Mouse (Mus musculus): ENCODE measurements at regions not wholly inside any gene's neighbourhood (a gene's known extent, or its start where the extent isn't known, plus 50 kb on each side); places are given as distances from the start of the nearest gene placed in this dataset.

DNA sequence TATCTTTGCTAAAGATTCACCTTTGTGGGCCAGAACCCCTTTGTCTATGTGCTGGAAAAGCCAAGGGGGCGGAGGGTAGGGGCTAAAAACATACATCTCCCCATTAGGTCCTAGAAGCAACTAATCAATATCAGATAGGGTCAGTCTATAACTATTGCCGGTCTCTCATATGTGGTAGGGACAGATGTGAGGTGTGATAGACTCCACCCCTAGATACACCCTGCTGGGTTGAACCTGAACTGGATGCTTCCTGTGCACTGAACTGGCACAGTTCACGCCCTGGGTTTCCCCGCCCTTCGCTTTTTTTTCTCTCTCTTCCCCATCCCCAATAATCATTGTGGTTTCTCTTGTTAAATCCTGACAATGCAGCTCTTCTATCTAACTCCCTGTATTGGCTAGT is 270.3 kb upstream of the Gpc5 start:
- TF ChIP-seq HCFC1 (IDR thresholded peaks at IDR 0.05; ENCODE audit: low read depth, low read length), result no peak
- 0 out of 2 replicates have a peak, but pooled peaks have one; percentile 13 for TF ChIP-seq ELF1 (IDR thresholded peaks at IDR 0.05; ENCODE audit: low read depth, low read length)
- no peak for TF ChIP-seq MAFK (IDR thresholded peaks at IDR 0.05; ENCODE audit: borderline replicate concordance, low read depth, low read length)
- no peak for TF ChIP-seq UBTF (IDR thresholded peaks at IDR 0.05; ENCODE audit: borderline replicate concordance, insufficient read depth, low read depth, low read length)
- 0 out of 4 replicates have a peak, but pooled peaks of 1 of the 2 experiments have one; percentile 9 for TF ChIP-seq USF2 (IDR thresholded peaks at IDR 0.05; ENCODE audit: borderline replicate concordance in 1 of 2, insufficient read depth in 1 of 2, low read depth in 1 of 2, low read length in 2 of 2)
- no peak for TF ChIP-seq ZC3H11A (IDR thresholded peaks at IDR 0.05; ENCODE audit: low read depth, low read length)
- no peak for TF ChIP-seq MEF2A (IDR thresholded peaks at IDR 0.05; ENCODE audit: extremely low read depth, insufficient replicate concordance, low read depth, low read length, poor library complexity, severe bottlenecking)
- TF ChIP-seq EP300 (IDR thresholded peaks at IDR 0.05; ENCODE audit: low read depth in 1 of 2, low read length in 2 of 2), result 0 out of 4 replicates have a peak, but pooled peaks of 1 of the 2 experiments have one; percentile 3
- no peak for TF ChIP-seq MYC (IDR thresholded peaks at IDR 0.05; ENCODE audit: low read depth, low read length)
- TF ChIP-seq POLR2AphosphoS2 (IDR thresholded peaks at IDR 0.05; ENCODE audit: low read length), result no peak
- TF ChIP-seq TCF12 (IDR thresholded peaks at IDR 0.05; ENCODE audit: low read depth, low read length), result peak; percentile 16
- no peak for TF ChIP-seq NELFE (IDR thresholded peaks at IDR 0.05; ENCODE audit: low read depth, low read length)
- TF ChIP-seq KAT2A (conservative IDR thresholded peaks at IDR 0.05; ENCODE audit: low read depth, low read length), result peak; percentile 41; the same call in 1 of the 2 replicates
- TF ChIP-seq POLR2A (IDR thresholded peaks at IDR 0.05; ENCODE audit: control insufficient read depth in 1 of 2, insufficient read depth in 1 of 2, low read depth in 1 of 2, low read length in 2 of 2, poor library complexity in 1 of 2), result no peak
- TF ChIP-seq ZNF384 (IDR thresholded peaks at IDR 0.05; ENCODE audit: low read depth, low read length), result no peak
- TF ChIP-seq MYB (IDR thresholded peaks at IDR 0.05; ENCODE audit: low read depth, low read length), result no peak
- no peak for TF ChIP-seq TBP (IDR thresholded peaks at IDR 0.05; ENCODE audit: low read depth, low read length)
- TF ChIP-seq GATA1 (IDR thresholded peaks at IDR 0.05; ENCODE audit: low read depth, low read length), result no peak
- no peak for TF ChIP-seq TAL1 (IDR thresholded peaks at IDR 0.05; ENCODE audit: low read length)
- no peak for TF ChIP-seq MXI1 (IDR thresholded peaks at IDR 0.05; ENCODE audit: low read depth, low read length)
- no peak for TF ChIP-seq JUND (IDR thresholded peaks at IDR 0.05; ENCODE audit: low read depth, low read length)
- no peak for TF ChIP-seq RAD21 (IDR thresholded peaks at IDR 0.05; ENCODE audit: low read depth, low read length)
- TF ChIP-seq ZMIZ1 (IDR thresholded peaks at IDR 0.05; ENCODE audit: low read depth, low read length), result no peak
- no peak for TF ChIP-seq GABPA (IDR thresholded peaks at IDR 0.05; ENCODE audit: low read depth, low read length)
- TF ChIP-seq SIN3A (IDR thresholded peaks at IDR 0.05; ENCODE audit: low read length), result peak; percentile 7; the same call in 1 of the 2 replicates
- TF ChIP-seq CHD2 (IDR thresholded peaks at IDR 0.05; ENCODE audit: low read length), result no peak
- TF ChIP-seq BHLHE40 (IDR thresholded peaks at IDR 0.05; ENCODE audit: borderline replicate concordance, low read depth, low read length), result no peak
- TF ChIP-seq MAX (IDR thresholded peaks at IDR 0.05; ENCODE audit: low read length), result 0 out of 2 replicates have a peak, but pooled peaks have one; percentile 44
- no peak for TF ChIP-seq CTCF (IDR thresholded peaks at IDR 0.05 in 2 of 3, conservative IDR thresholded peaks at IDR 0.05 in 1 of 3; ENCODE audit: control insufficient read depth in 1 of 3, insufficient read depth in 1 of 3, low read depth in 2 of 3, low read length in 3 of 3, poor library complexity in 1 of 3, severe bottlenecking in 1 of 3)
- TF ChIP-seq MAZ (IDR thresholded peaks at IDR 0.05; ENCODE audit: low read depth, low read length), result no peak
- TF ChIP-seq SMC3 (IDR thresholded peaks at IDR 0.05; ENCODE audit: low read depth, low read length), result 0 out of 2 replicates have a peak, but pooled peaks have one; percentile 3
- TF ChIP-seq ETS1 (IDR thresholded peaks at IDR 0.05; ENCODE audit: low read depth, low read length), result no peak
- no peak for TF ChIP-seq POLR2AphosphoS5 (IDR thresholded peaks at IDR 0.05; ENCODE audit: borderline replicate concordance, low read depth, low read length)
- no peak for TF ChIP-seq NRF1 (IDR thresholded peaks at IDR 0.05; ENCODE audit: insufficient read depth, low read depth, low read length, poor library complexity, severe bottlenecking)

More for the DNA sequence above, 270.3 kb upstream of the Gpc5 start:
- Histone ChIP-seq H3K27me3 (ENCODE audit: control insufficient read depth in 1 of 2, insufficient read depth in 2 of 2, low read length in 2 of 2) (peaks cover 0 to 1% of the 10 kb centered on the region in 2 experiments; a peak in 1 of 4 replicates), H3K27ac (ENCODE audit: control insufficient read depth, low read depth, low read length) (peak overlapping the region; percentile 66), H3K4me3 (ENCODE audit: control insufficient read depth in 1 of 2, insufficient read depth in 1 of 2, low read depth in 2 of 2, low read length in 2 of 2) (no peak overlapping the region), H3K79me2 (ENCODE audit: control insufficient read depth, insufficient read depth, low read length, poor library complexity) (no peaks in the 10 kb centered on the region), H3K36me3 (ENCODE audit: control insufficient read depth in 1 of 2, insufficient read depth in 2 of 2, low read length in 2 of 2) (peaks cover 0 to 3% of the 10 kb centered on the region in 2 experiments; a peak in 2 of 4 replicates), H3K9ac (ENCODE audit: control insufficient read depth, low read depth, low read length, poor library complexity, severe bottlenecking) (no peak overlapping the region), H3K9me3 (replicated peaks; ENCODE audit: insufficient read depth, low read length) (no peaks in the 10 kb centered on the region), H3K4me1 (ENCODE audit: control insufficient read depth in 1 of 2, insufficient read depth in 2 of 2, low read length in 2 of 2) (peaks cover 3 to 8% of the 10 kb centered on the region in 2 experiments; a peak in 3 of 4 replicates)
- DNase-seq (ENCODE audit: low read depth, low spot score), result peak; percentile 42
